Mouse (Mus musculus): ENCODE data around the gene Cacnb3. TPM values are rescaled to one million over a fixed set of nuclear protein-coding genes. Genes with fewer than 3 reads are reported as not detected.
"Not testable (repeated sequence)": the region's sequence is repeated elsewhere in the genome, so short reads cannot be mapped to it uniquely, and the experiment has no call there.

Gene Cacnb3
- polyA plus RNA-seq (2012; ENCODE audit: insufficient read depth, insufficient read length, missing spikeins), result 0.88 and 1.3 TPM in 2 replicates

GRCm38 (mm10) chr15:98630540-98630939 lies at the start of gene Cacnb3:
Cacnb3 (plus strand) TSS chr15:98630840.
- Histone ChIP-seq H3K4me1 (ENCODE audit: control insufficient read depth, insufficient read depth, low read length) (no peaks in the 10 kb centered on the region), H3K4me3 (ENCODE audit: insufficient read depth, low read length) (no peak within 1 kb of the TSS), H3K27ac (ENCODE audit: insufficient read depth, low read depth, low read length) (no peak within 1 kb of the TSS)
- TF ChIP-seq POLR2A (IDR thresholded peaks at IDR 0.05; ENCODE audit: borderline replicate concordance, low read depth, low read length) (no peak), CTCF (IDR thresholded peaks at IDR 0.05; ENCODE audit: low read depth, low read length) (no peak)

GRCm38 (mm10) chr15:98582410-98582809 lies 48.2 kb upstream of the Cacnb3 start:
- Histone ChIP-seq H3K4me1 (ENCODE audit: control insufficient read depth, insufficient read depth, low read length) (no peaks in the 10 kb centered on the region), H3K4me3 (ENCODE audit: insufficient read depth, low read length) (no peak overlapping the region), H3K27ac (ENCODE audit: insufficient read depth, low read depth, low read length) (no peak overlapping the region)
- TF ChIP-seq CTCF (IDR thresholded peaks at IDR 0.05; ENCODE audit: low read depth, low read length), result no peak

DNA sequence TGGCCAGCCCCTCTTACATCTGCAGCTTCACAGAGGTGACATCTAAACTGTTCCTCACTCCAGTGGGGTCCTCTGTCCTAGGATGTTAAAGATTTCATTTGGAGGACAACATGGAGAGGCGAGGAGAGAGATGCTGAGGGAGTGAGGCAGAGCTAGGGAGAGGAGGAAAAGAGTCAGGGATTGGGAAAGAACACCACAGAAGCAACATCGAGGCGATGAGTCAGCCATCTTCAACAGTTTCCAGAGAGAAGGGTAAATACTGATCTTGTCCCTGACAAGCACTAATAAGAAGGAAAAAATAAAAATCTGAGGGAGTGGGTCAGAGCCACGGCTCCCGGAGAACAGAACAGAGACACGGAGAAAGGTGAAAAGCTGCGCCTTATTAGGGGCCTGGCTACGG lies 47.6 kb upstream of the Cacnb3 start:
- TF ChIP-seq CTCF (IDR thresholded peaks at IDR 0.05; ENCODE audit: low read depth, low read length) (no peak), POLR2A (IDR thresholded peaks at IDR 0.05; ENCODE audit: borderline replicate concordance, low read depth, low read length) (no peak)
- H3K27ac ChIP-seq (ENCODE audit: insufficient read depth, low read depth, low read length), result no peak overlapping the region
- no peak overlapping the region for H3K4me3 ChIP-seq (ENCODE audit: insufficient read depth, low read length)
- H3K4me1 ChIP-seq (ENCODE audit: control insufficient read depth, insufficient read depth, low read length), result no peaks in the 10 kb centered on the region

DNA sequence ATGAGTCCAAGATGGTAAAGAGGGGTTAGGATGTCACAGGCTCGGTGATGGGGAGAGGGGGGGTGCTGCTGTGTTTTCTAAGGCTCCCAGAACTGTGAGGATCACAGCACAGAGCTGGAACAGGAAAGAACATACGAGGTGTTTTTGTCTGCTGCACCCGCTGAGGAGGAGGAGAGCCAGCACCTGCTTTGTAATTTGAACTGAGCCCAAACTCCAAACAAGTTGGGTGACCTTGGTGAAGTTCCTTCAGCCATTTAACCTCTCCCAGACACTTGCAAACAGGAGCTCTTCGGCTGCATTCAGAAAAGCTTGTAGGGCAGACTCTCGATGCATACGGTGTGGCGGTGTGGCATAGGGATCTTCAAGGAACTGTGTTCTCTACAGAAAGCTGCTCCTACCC lies 45.2 kb upstream of the Cacnb3 start:
- TF ChIP-seq POLR2A (IDR thresholded peaks at IDR 0.05; ENCODE audit: borderline replicate concordance, low read depth, low read length), result no peak
- TF ChIP-seq CTCF (IDR thresholded peaks at IDR 0.05; ENCODE audit: low read depth, low read length), result no peak
- Histone ChIP-seq H3K4me1 (ENCODE audit: control insufficient read depth, insufficient read depth, low read length) (no peaks in the 10 kb centered on the region), H3K27ac (ENCODE audit: insufficient read depth, low read depth, low read length) (no peak overlapping the region), H3K4me3 (ENCODE audit: insufficient read depth, low read length) (no peak overlapping the region)

- not testable (repeated sequence) for H3K4me3 ChIP-seq (ENCODE audit: insufficient read depth, low read length); H3K27ac ChIP-seq (ENCODE audit: insufficient read depth, low read depth, low read length); H3K4me1 ChIP-seq (ENCODE audit: control insufficient read depth, insufficient read depth, low read length)
Measured at GRCm38 (mm10) chr15:98586141-98586540, 44.5 kb upstream of the Cacnb3 start.

DNA sequence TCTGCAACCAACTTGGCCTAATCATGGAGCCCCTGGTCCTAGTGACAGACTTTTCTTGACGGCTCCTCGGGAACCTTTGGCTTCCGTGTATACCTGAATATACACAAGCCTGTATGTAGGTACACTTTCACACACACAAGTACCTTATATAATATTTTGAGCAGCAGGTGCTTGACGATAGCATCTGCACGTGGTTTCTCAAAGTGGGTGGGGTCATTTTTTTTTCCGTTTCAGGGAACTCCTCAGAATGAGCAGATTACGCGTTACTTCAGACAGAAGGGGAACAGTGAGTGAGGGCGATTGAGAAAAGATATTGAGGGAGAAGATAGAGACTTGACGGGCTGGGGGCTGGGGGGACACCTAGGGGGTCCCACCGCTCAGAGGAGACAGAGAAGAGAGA lies 42.9 kb upstream of the Cacnb3 start:
- Histone ChIP-seq H3K4me1 (ENCODE audit: control insufficient read depth, insufficient read depth, low read length) (no peaks in the 10 kb centered on the region), H3K4me3 (ENCODE audit: insufficient read depth, low read length) (no peak overlapping the region), H3K27ac (ENCODE audit: insufficient read depth, low read depth, low read length) (no peak overlapping the region)
- no peak for TF ChIP-seq CTCF (IDR thresholded peaks at IDR 0.05; ENCODE audit: low read depth, low read length)
- no peak for TF ChIP-seq POLR2A (IDR thresholded peaks at IDR 0.05; ENCODE audit: borderline replicate concordance, low read depth, low read length)

DNA sequence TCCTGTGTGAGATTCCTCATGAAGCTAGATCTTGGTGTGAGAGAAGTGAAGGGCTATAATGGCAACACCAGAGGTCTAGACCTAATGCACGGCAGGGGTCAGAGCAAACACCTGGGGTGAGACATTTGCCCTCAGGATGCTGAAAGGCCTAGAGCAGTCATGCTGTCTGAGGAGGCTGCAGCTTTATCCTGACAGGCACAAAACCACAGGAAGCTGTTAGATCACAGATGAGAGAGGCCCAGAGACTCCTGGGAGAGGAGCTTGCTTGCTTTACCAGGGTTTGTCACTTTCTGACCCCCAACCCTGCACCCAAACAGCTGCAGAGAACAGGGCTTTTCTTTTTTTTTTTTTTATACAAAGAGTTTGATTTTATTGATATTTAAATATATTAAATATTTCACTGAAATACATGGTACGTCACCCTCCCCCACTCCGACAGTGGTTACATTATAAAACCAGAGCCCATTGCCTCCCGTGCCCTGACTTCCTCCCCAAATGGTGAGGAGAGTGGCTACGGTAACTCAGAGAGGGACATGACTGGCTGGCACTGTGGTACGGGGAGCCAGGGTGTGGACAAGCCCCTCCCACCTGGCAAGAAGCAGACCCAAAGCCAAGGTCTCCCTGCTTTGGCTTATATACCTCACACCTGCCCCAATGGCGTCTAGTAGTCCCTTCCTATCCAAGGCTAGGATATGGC lies 40.9 kb upstream of the Cacnb3 start:
- Histone ChIP-seq H3K4me3 (ENCODE audit: insufficient read depth, low read length) (no peak overlapping the region), H3K27ac (ENCODE audit: insufficient read depth, low read depth, low read length) (no peak overlapping the region), H3K4me1 (ENCODE audit: control insufficient read depth, insufficient read depth, low read length) (no peaks in the 10 kb centered on the region)
- TF ChIP-seq POLR2A (IDR thresholded peaks at IDR 0.05; ENCODE audit: borderline replicate concordance, low read depth, low read length) (no peak), CTCF (IDR thresholded peaks at IDR 0.05; ENCODE audit: low read depth, low read length) (no peak)

- H3K27ac ChIP-seq (ENCODE audit: insufficient read depth, low read depth, low read length), result no peak overlapping the region
- no peak for TF ChIP-seq POLR2A (IDR thresholded peaks at IDR 0.05; ENCODE audit: borderline replicate concordance, low read depth, low read length)
- TF ChIP-seq CTCF (IDR thresholded peaks at IDR 0.05; ENCODE audit: low read depth, low read length), result no peak
- no peak overlapping the region for H3K4me3 ChIP-seq (ENCODE audit: insufficient read depth, low read length)
- no peaks in the 10 kb centered on the region for H3K4me1 ChIP-seq (ENCODE audit: control insufficient read depth, insufficient read depth, low read length)
Measured at GRCm38 (mm10) chr15:98591396-98591795, 39.2 kb upstream of the Cacnb3 start.

GRCm38 (mm10) chr15:98594193-98594592 lies 36.4 kb upstream of the Cacnb3 start:
- TF ChIP-seq CTCF (IDR thresholded peaks at IDR 0.05; ENCODE audit: low read depth, low read length) (no peak), POLR2A (IDR thresholded peaks at IDR 0.05; ENCODE audit: borderline replicate concordance, low read depth, low read length) (no peak)
- H3K27ac ChIP-seq (ENCODE audit: insufficient read depth, low read depth, low read length), result no peak overlapping the region
- no peaks in the 10 kb centered on the region for H3K4me1 ChIP-seq (ENCODE audit: control insufficient read depth, insufficient read depth, low read length)
- H3K4me3 ChIP-seq (ENCODE audit: insufficient read depth, low read length), result no peak overlapping the region

DNA sequence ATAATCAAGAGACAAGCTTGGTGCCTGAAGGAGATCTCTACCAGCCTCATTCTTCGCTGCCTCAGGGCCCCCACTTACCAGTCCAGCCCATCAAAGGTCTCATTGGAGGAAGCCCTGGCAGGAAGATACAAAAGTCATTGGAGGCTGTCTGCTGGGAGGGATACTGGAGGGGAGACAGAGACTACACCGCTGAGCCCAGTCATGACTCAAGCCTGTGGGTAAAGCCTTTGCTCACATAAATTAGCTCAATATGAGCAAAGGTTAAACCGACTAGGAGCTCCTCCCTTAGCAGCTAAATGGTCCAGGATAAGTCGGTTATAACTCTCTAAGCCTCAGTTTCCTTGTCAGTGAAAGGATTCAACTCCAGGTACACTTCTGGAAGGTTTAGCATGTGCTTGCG lies 35.6 kb upstream of the Cacnb3 start:
- Histone ChIP-seq H3K4me1 (ENCODE audit: control insufficient read depth, insufficient read depth, low read length) (no peaks in the 10 kb centered on the region), H3K27ac (ENCODE audit: insufficient read depth, low read depth, low read length) (no peak overlapping the region), H3K4me3 (ENCODE audit: insufficient read depth, low read length) (no peak overlapping the region)
- no peak for TF ChIP-seq POLR2A (IDR thresholded peaks at IDR 0.05; ENCODE audit: borderline replicate concordance, low read depth, low read length)
- no peak for TF ChIP-seq CTCF (IDR thresholded peaks at IDR 0.05; ENCODE audit: low read depth, low read length)

DNA sequence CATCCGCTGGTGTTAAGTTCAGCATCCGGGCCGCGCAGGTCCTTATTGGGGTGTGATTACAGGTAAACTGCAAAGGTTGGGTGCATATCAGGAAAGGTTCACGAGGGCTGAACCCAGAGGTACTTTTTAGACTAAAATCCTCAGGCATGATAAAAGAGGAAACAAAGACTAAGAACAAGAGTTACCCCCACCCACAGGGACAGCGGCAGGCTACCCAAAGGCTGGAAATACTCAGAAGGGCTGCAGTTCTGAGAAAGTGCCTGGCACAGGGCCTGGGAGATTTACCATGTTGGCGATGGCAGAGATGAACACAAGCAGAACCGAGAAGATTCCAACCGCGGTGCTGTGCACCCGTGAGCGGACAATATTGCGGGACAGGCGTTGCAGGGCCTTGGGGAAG lies 34.0 kb upstream of the Cacnb3 start:
- TF ChIP-seq POLR2A (IDR thresholded peaks at IDR 0.05; ENCODE audit: borderline replicate concordance, low read depth, low read length) (no peak), CTCF (IDR thresholded peaks at IDR 0.05; ENCODE audit: low read depth, low read length) (no peak)
- Histone ChIP-seq H3K4me3 (ENCODE audit: insufficient read depth, low read length) (no peak overlapping the region), H3K4me1 (ENCODE audit: control insufficient read depth, insufficient read depth, low read length) (no peaks in the 10 kb centered on the region), H3K27ac (ENCODE audit: insufficient read depth, low read depth, low read length) (no peak overlapping the region)
